Mouse (Mus musculus): ENCODE data around the gene Agmo. TPM values are rescaled to one million over a fixed set of nuclear protein-coding genes. Genes with fewer than 3 reads are reported as not detected.

The Agmo gene
- total RNA-seq (2023) = not detected

GRCm38 (mm10) chr12:37241566-37242021 is at the start of gene Agmo:
Gene Agmo, plus strand, starts transcription at chr12:37241641.

Other genes starting within 250 kb of the Agmo start
- not detected for gene Meox2, start 133.1 kb upstream of the Agmo start, total RNA-seq (2023)